Mouse (Mus musculus): ENCODE measurements around the gene Trem2.

- TF ChIP-seq ZNF384 (IDR thresholded peaks at IDR 0.05; ENCODE audit: low read depth, low read length) = no peak
- TF ChIP-seq MAFK (IDR thresholded peaks at IDR 0.05; ENCODE audit: insufficient read depth, low read depth, low read length) = no peak
- no peak for TF ChIP-seq HCFC1 (IDR thresholded peaks at IDR 0.05; ENCODE audit: borderline replicate concordance, insufficient read depth, low read length)
- TF ChIP-seq CHD2 (IDR thresholded peaks at IDR 0.05; ENCODE audit: low read depth, low read length) = no peak
Observed at GRCm38 (mm10) chr17:48362346-48362745, 16.1 kb downstream of the Trem2 start.

Measured in ES-E14 (cell line).